Mouse (Mus musculus) heart, postnatal 0 days (tissue): ENCODE data around the gene Grid1. TPM values are rescaled to one million over a fixed set of nuclear protein-coding genes. Genes with fewer than 3 reads are reported as not detected.
A peak's percentile ranks its signal among the peaks of the same experiment; 100 is the strongest.

Experiments used
- ATAC-seq: fragments of 200-750 bp; cut with Nextera tagmentation; 2 replicates; pipeline ENCODE4 v1.8.0; 2017; ENCODE audit warnings: low read depth, moderate number of reproducible peaks, moderate library complexity; ENCODE audit not compliant: insufficient read depth
- DNase-seq: peaks from one replicate; pipeline ENCODE4 v3.0.0-alpha.2; 2016; ENCODE audit warnings: low spot score
- H3K27ac ChIP-seq: fragments of 300-500 bp; sonication (generic); 2 replicates; pipeline ENCODE4 v1.5.1; 2014; ENCODE audit warnings: low read depth, mild to moderate bottlenecking
- H3K27me3 ChIP-seq: fragments of 300-500 bp; sonication (generic); 2 replicates; pipeline ENCODE4 v1.6.1; 2014; ENCODE audit warnings: low read length, mixed read lengths; ENCODE audit not compliant: control insufficient read depth, insufficient read depth
- H3K36me3 ChIP-seq: fragments of 300-500 bp; sonication (generic); replicated peaks from 2 replicates; pipeline ENCODE4 v1.6.1; 2014; ENCODE audit warnings: low read length, mixed read lengths; ENCODE audit not compliant: control insufficient read depth, insufficient read depth
- H3K4me1 ChIP-seq: fragments of 300-500 bp; sonication (generic); 2 replicates; pipeline ENCODE4 v1.6.1; 2014; ENCODE audit warnings: antibody characterized with exemption; ENCODE audit not compliant: control insufficient read depth, insufficient read depth
- H3K4me2 ChIP-seq: fragments of 300-500 bp; sonication (generic); 2 replicates; pipeline ENCODE4 v1.6.1; 2014; ENCODE audit warnings: low read depth, mild to moderate bottlenecking, low read length, moderate library complexity
- H3K4me3 ChIP-seq: fragments of 300-500 bp; sonication (generic); 2 replicates; pipeline ENCODE4 v1.5.1; 2014; ENCODE audit warnings: low read depth, low read length
- H3K9ac ChIP-seq: fragments of 300-500 bp; sonication (generic); replicated peaks from 2 replicates; pipeline ENCODE4 v1.6.1; 2014; ENCODE audit warnings: low read depth, low read length, mixed read lengths
- H3K9me3 ChIP-seq: fragments of 300-500 bp; sonication (generic); replicated peaks from 2 replicates; pipeline ENCODE4 v1.6.1; 2016; ENCODE audit warnings: low read length; ENCODE audit not compliant: control insufficient read depth
- CTCF ChIP-seq: IDR thresholded peaks from 2 replicates; pipeline ENCODE4 v1.5.1; 2016; ENCODE audit warnings: antibody characterized with exemption, control low read depth, low read depth
- EP300 ChIP-seq: IDR thresholded peaks from 2 replicates; pipeline ENCODE4 v1.6.1; 2016; ENCODE audit warnings: antibody characterized with exemption, low read depth
- WGBS: fragments of 180-500 bp; shearing (Covaris S2); extraction: QIAGEN DNeasy Blood & Tissue Kit; methylation state at CpG from one replicate; pipeline ENCODE4 v1.1.7; 2014; 5-methylcytosine and 5-hydroxymethylcytosine counted together
- polyA plus RNA-seq: library from polyadenylated mRNA; unstranded; fragments of >200 nt; fragmentation: Nextera tagmentation; extraction: Ambion mirVana; gene quantifications from 2 replicates; pipeline ENCODE4 v1.2.1, GENCODE M21; 2015
- total RNA-seq: library from RNA; depleted of rRNA; stranded (reverse); fragments of >200 nt; gene quantifications from 2 replicates; pipeline ENCODE4 v1.2.3, GENCODE M21; 2014; ENCODE audit warnings: low replicate concordance

The Grid1 gene
- total and polyA plus RNA-seq, 2 experiments from 2014 or later: 0.05 TPM; not detected in 1

DNA sequence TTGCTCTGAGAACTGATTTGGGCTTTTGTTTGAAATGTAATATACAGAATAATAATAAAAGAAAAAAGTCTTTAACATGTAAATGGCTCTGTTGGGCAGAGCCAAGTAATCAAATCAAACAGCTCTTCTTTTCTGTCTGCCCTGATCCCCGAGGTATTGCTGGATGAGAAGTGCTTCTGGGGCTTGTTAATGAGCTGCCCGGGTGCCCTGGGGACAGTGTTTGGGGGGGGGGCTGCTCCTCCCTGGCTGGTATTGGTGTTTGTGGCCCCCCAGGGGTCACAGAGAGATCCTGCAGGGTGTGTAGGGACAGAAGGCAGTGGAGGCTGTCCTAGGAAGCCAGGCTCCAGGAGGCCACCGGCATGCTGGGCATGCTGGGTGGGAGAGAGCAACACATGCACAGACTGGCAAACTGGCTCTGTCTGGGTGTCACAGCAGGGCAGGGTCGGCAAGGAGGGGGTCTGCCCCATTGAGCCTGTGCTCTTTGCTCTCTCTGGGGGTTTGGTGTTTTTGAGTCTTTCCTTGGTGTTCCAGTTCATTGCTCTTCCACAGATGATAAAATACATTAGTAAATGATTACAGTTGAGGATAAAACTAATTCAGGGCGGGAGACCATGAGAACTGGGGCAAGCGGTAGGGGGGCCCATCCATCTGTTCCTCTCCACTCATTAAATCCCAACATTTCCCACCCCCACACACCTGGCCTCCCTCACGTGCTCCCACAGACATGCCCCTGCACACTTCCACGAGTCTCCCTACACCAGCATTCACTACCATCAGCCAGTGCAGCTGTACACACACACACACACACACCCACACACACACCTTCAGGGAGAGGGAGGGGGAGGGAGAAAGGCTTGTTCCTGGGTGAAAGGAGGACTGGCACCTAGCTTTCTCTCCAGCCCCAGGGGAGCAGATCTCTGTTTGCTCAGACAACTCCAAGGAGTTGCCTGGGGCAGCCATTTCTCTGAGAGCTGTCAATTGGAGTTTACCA lies 60.8 kb downstream of the Grid1 start:
- TF ChIP-seq CTCF (no peak), EP300 (no peak)

GRCm38 (mm10) chr14:34884194-34884593 lies 64.3 kb downstream of the Grid1 start:
- DNase-seq: no peak
- Histone ChIP-seq H3K4me2 (no peak overlapping the region), H3K9ac (no peak overlapping the region), H3K4me1 (no peaks in the 10 kb centered on the region), H3K36me3 (no peaks in the 10 kb centered on the region), H3K27ac (no peak overlapping the region), H3K4me3 (no peak overlapping the region), H3K27me3 (no peaks in the 10 kb centered on the region), H3K9me3 (no peaks in the 10 kb centered on the region)
- TF ChIP-seq CTCF (no peak), EP300 (no peak)
- ATAC-seq: no peak
- 88% methylated on average over 11 of the region's 11 CpGs for WGBS

More for the DNA sequence above, 60.8 kb downstream of the Grid1 start:
- ATAC-seq (no peak), DNase-seq (no peak)
- H3K36me3 ChIP-seq: no peaks in the 10 kb centered on the region
- H3K9me3 ChIP-seq: no peaks in the 10 kb centered on the region
- H3K4me2 ChIP-seq: no peak overlapping the region
- H3K9ac ChIP-seq: no peak overlapping the region
- no peak overlapping the region for H3K4me3 ChIP-seq
- no peaks in the 10 kb centered on the region for H3K27me3 ChIP-seq
- H3K27ac ChIP-seq: no peak overlapping the region
- no peaks in the 10 kb centered on the region for H3K4me1 ChIP-seq
- 26% methylated on average over 8 of the region's 8 CpGs for WGBS

DNA sequence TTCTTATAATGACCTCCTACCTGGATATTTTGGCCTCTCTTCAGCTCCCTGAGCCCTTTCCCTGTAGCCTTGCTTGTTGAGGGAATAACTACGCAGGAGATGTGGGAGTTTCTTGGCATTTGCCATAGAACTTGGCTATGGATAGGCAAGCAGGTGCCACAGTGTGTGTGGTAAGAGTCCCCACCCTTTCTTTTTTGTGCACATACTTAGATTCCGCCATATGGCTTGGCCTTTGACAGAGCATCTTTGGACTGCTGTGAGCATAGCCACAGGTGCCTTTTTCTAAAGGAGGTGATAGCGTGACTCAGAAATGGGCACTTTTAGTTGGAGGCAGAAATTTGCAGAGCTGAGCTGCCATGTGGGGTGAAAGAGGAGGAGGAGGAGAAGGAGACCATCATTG lies 64.7 kb downstream of the Grid1 start:
- Histone ChIP-seq H3K9ac (no peak overlapping the region), H3K9me3 (no peaks in the 10 kb centered on the region), H3K4me3 (no peak overlapping the region), H3K4me1 (no peaks in the 10 kb centered on the region), H3K27ac (no peak overlapping the region), H3K36me3 (no peaks in the 10 kb centered on the region), H3K27me3 (no peaks in the 10 kb centered on the region), H3K4me2 (no peak overlapping the region)
- TF ChIP-seq EP300 (no peak), CTCF (no peak)
- ATAC-seq: no peak
- DNase-seq: no peak
- WGBS: 80% methylated on average over 3 of the region's 3 CpGs

GRCm38 (mm10) chr14:34891769-34892532 lies 72.0 kb downstream of the Grid1 start:
- Histone ChIP-seq H3K36me3 (no peaks in the 10 kb centered on the region), H3K4me1 (no peaks in the 10 kb centered on the region), H3K4me3 (no peak overlapping the region), H3K9me3 (no peaks in the 10 kb centered on the region), H3K27me3 (peaks cover 14% of the 10 kb centered on the region), H3K27ac (no peak overlapping the region), H3K4me2 (no peak overlapping the region), H3K9ac (no peak overlapping the region)
- ATAC-seq (peak; percentile 13; the same call in 1 of the 2 replicates), DNase-seq (no peak)
- 3% methylated on average over 6 of the region's 6 CpGs for WGBS
- TF ChIP-seq CTCF (no peak), EP300 (no peak)

GRCm38 (mm10) chr14:34896253-34896982 lies 76.5 kb downstream of the Grid1 start:
- H3K36me3 ChIP-seq: no peaks in the 10 kb centered on the region
- H3K9ac ChIP-seq: no peak overlapping the region
- no peaks in the 10 kb centered on the region for H3K4me1 ChIP-seq
- 6% methylated on average over 33 of the region's 33 CpGs for WGBS
- H3K9me3 ChIP-seq: no peaks in the 10 kb centered on the region
- ATAC-seq (no peak), DNase-seq (no peak)
- H3K4me2 ChIP-seq: peak overlapping the region; percentile 53
- peak overlapping the region; percentile 22 for H3K4me3 ChIP-seq
- H3K27ac ChIP-seq: no peak overlapping the region
- peaks cover 19% of the 10 kb centered on the region for H3K27me3 ChIP-seq
- no peak for TF ChIP-seq EP300
- 0 out of 2 replicates have a peak, but pooled peaks have one; percentile 16 for TF ChIP-seq CTCF
